Mouse (Mus musculus) intestine, postnatal 0 days (tissue): ENCODE results near the gene 1700122O11Rik. TPM values are rescaled to one million over a fixed set of nuclear protein-coding genes. Genes with fewer than 3 reads are reported as not detected.
A peak's percentile ranks its signal among the peaks of the same experiment; 100 is the strongest.

ENCODE experiments used
- ATAC-seq: fragments of 200-750 bp; cut with Nextera tagmentation; 2 replicates; pipeline ENCODE4 v1.8.0; 2017; ENCODE audit warnings: mild to moderate bottlenecking, moderate TSS enrichment, moderate library complexity
- H3K27ac ChIP-seq: fragments of 300-500 bp; sonication (generic); 2 replicates; pipeline ENCODE4 v1.5.1; 2014; ENCODE audit warnings: mild to moderate bottlenecking, low read depth, low read length, moderate library complexity
- H3K27me3 ChIP-seq: fragments of 300-500 bp; sonication (generic); replicated peaks from 2 replicates; pipeline ENCODE4 v1.6.1; 2014; ENCODE audit warnings: low read length, mixed read lengths; ENCODE audit not compliant: control insufficient read depth, insufficient read depth
- H3K36me3 ChIP-seq: fragments of 300-500 bp; sonication (generic); 2 replicates; pipeline ENCODE4 v1.6.1; 2014; ENCODE audit warnings: mild to moderate bottlenecking, moderate library complexity; ENCODE audit not compliant: control insufficient read depth, insufficient read depth
- H3K4me1 ChIP-seq: fragments of 300-500 bp; sonication (generic); replicated peaks from 2 replicates; pipeline ENCODE4 v1.6.1; 2014; ENCODE audit warnings: antibody characterized with exemption, low read length, mixed read lengths; ENCODE audit not compliant: control insufficient read depth, insufficient read depth
- H3K4me2 ChIP-seq: fragments of 300-500 bp; sonication (generic); replicated peaks from 2 replicates; pipeline ENCODE4 v1.6.1; 2014; ENCODE audit warnings: low read depth, mild to moderate bottlenecking, moderate library complexity
- H3K4me3 ChIP-seq: fragments of 300-500 bp; sonication (generic); 2 replicates; pipeline ENCODE4 v1.5.1; 2014; ENCODE audit warnings: low read depth, low read length
- H3K9ac ChIP-seq: fragments of 300-500 bp; sonication (generic); 2 replicates; pipeline ENCODE4 v1.6.1; 2014; ENCODE audit warnings: mild to moderate bottlenecking, low read depth, low read length
- H3K9me3 ChIP-seq: fragments of 300-500 bp; sonication (generic); 2 replicates; pipeline ENCODE4 v1.6.1; 2016; ENCODE audit warnings: mixed run types; ENCODE audit not compliant: control insufficient read depth
- CTCF ChIP-seq: sonication (generic); IDR thresholded peaks from 2 replicates; pipeline ENCODE4 v1.5.1; 2016; ENCODE audit warnings: low read depth, mild to moderate bottlenecking, control low read depth, antibody characterized with exemption, moderate library complexity
- WGBS: fragments of 180-500 bp; shearing (Covaris S2); extraction: QIAGEN DNeasy Blood & Tissue Kit; methylation state at CpG from one replicate; pipeline ENCODE4 v1.1.7; 2014; 5-methylcytosine and 5-hydroxymethylcytosine counted together
- polyA plus RNA-seq: library from polyadenylated mRNA; unstranded; fragments of >200 nt; fragmentation: Nextera tagmentation; extraction: Ambion mirVana; gene quantifications from 2 replicates; pipeline ENCODE4 v1.2.1, GENCODE M21; 2015

Gene 1700122O11Rik
- polyA plus RNA-seq, 1 experiment from 2014 or later = not detected

- H3K9me3 ChIP-seq = no peaks in the 10 kb centered on the region
- H3K27me3 ChIP-seq = no peaks in the 10 kb centered on the region
- H3K4me3 ChIP-seq = no peak overlapping the region
- no peak for ATAC-seq
- H3K4me1 ChIP-seq = 0 out of 2 replicates have a peak, but pooled peaks cover 2% of the 10 kb centered on the region
- H3K36me3 ChIP-seq = no peaks in the 10 kb centered on the region
- H3K27ac ChIP-seq = no peak overlapping the region
- peak; percentile 55 for TF ChIP-seq CTCF
- no peak overlapping the region for H3K9ac ChIP-seq
- no peak overlapping the region for H3K4me2 ChIP-seq
- 73% methylated on average over 5 of the region's 5 CpGs for WGBS
Measured at GRCm38 (mm10) chr17:48043154-48043880, 5.2 kb upstream of the 1700122O11Rik start.

GRCm38 (mm10) chr17:48041351-48042287, 3.5 kb upstream of the 1700122O11Rik start:
- WGBS = 9% methylated on average over 29 of the region's 29 CpGs
- Histone ChIP-seq H3K27ac (peak overlapping the region; percentile 71; the same call in 1 of the 2 replicates), H3K4me1 (0 out of 2 replicates have a peak, but pooled peaks cover 2% of the 10 kb centered on the region), H3K36me3 (no peaks in the 10 kb centered on the region), H3K9ac (peak overlapping the region; percentile 31; the same call in 1 of the 2 replicates), H3K4me2 (peak overlapping the region; percentile 57), H3K27me3 (no peaks in the 10 kb centered on the region), H3K4me3 (peak overlapping the region; percentile 34), H3K9me3 (no peaks in the 10 kb centered on the region)
- no peak for TF ChIP-seq CTCF
- peak; percentile 73 for ATAC-seq

GRCm38 (mm10) chr17:48039232-48039866, 1.3 kb upstream of the 1700122O11Rik start:
- Histone ChIP-seq H3K4me1 (0 out of 2 replicates have a peak, but pooled peaks cover 2% of the 10 kb centered on the region), H3K27me3 (no peaks in the 10 kb centered on the region), H3K9ac (no peak overlapping the region; the same call in 1 of the 2 replicates), H3K9me3 (no peaks in the 10 kb centered on the region), H3K4me3 (peak overlapping the region; percentile 21), H3K27ac (peak overlapping the region; percentile 5; the same call in 1 of the 2 replicates), H3K4me2 (peak overlapping the region; percentile 52), H3K36me3 (no peaks in the 10 kb centered on the region)
- WGBS = 13% methylated on average over 14 of the region's 14 CpGs
- TF ChIP-seq CTCF = no peak
- peak; percentile 73 for ATAC-seq

GRCm38 (mm10) chr17:48036921-48037320, 1.2 kb downstream of the 1700122O11Rik start:
- H3K27me3 ChIP-seq = no peaks in the 10 kb centered on the region
- H3K4me3 ChIP-seq = no peak overlapping the region
- H3K4me2 ChIP-seq = no peak overlapping the region
- TF ChIP-seq CTCF = no peak
- no peaks in the 10 kb centered on the region for H3K36me3 ChIP-seq
- H3K9me3 ChIP-seq = no peaks in the 10 kb centered on the region
- 43% methylated on average over 3 of the region's 3 CpGs for WGBS
- H3K9ac ChIP-seq = no peak overlapping the region
- no peak for ATAC-seq
- H3K27ac ChIP-seq = no peak overlapping the region
- H3K4me1 ChIP-seq = 0 out of 2 replicates have a peak, but pooled peaks cover 1% of the 10 kb centered on the region

GRCm38 (mm10) chr17:48031521-48032430, 6.3 kb downstream of the 1700122O11Rik start:
- Histone ChIP-seq H3K4me1 (no peaks in the 10 kb centered on the region), H3K36me3 (no peaks in the 10 kb centered on the region), H3K9me3 (no peaks in the 10 kb centered on the region), H3K4me3 (peak overlapping the region; percentile 29), H3K4me2 (peak overlapping the region; percentile 61), H3K9ac (peak overlapping the region; percentile 22; the same call in 1 of the 2 replicates), H3K27me3 (no peaks in the 10 kb centered on the region; the same call in 1 of the 2 replicates), H3K27ac (no peak overlapping the region)
- ATAC-seq = no peak
- 10% methylated on average over 40 of the region's 42 CpGs for WGBS
- peak; percentile 71 for TF ChIP-seq CTCF
